Mouse (Mus musculus) kidney, adult 2 months (tissue): Measurements from ENCODE around the gene Birc5.

ENCODE experiments used
- CTCF ChIP-seq: fragments of 200-500 bp; conservative IDR thresholded peaks from 2 replicates; pipeline ENCODE4 v1.5.1; 2011; ENCODE audit warnings: low read depth, mild to moderate bottlenecking, control low read depth, low read length, moderate library complexity, mixed read lengths; ENCODE audit not compliant: insufficient read depth, insufficient read length
- POLR2A ChIP-seq: fragments of 200-500 bp; IDR thresholded peaks from one replicate; pipeline ENCODE4 v1.6.1; 2011; ENCODE audit warnings: low read depth, low read length, control low read depth

- TF ChIP-seq CTCF, result no peak
- no peak for TF ChIP-seq POLR2A
Observed at GRCm38 (mm10) chr11:117847593-117848215, 1.3 kb upstream of the Birc5 start.
